Mouse (Mus musculus): ENCODE data around the gene Syt9. TPM values are rescaled to one million over a fixed set of nuclear protein-coding genes. Genes with fewer than 3 reads are reported as not detected.

Syt9 gene
- polyA plus RNA-seq, 1 experiment = 0.07 TPM

DNA sequence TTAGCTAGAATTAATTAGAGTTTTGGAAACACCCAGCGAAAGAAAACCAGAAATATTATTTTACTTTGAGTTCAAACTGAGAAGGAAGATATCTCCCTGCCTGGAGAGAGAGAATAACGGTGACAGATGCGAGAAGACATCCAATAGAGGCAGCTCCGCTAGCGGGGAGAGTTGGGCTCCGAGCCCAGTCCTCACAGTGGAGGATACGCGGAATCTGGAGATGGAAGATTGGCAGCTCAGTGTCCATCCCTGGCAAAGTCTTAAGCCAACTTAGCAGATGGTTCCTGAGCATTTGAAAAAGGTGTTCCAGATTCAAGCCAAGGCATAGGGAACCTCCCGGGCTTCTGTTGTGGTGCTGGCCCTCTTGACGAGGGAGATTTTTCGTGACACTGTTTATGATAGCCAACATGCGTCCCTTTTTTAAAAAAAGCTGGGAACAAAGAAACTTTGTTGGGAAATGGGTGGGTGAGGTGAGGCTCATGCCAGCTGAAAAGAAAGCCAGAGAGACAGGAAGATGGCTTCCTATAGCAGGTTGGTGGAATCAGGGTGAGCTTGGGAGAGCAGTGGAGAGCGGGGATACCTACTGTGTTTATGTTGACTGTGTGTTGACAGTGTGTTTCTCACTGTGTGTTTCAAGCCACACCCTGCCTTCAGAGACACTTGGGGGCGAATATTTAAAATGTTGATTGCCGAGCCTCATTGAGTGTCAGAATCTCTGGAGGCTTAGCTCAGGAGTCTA lies 29.7 kb downstream of the Syt9 start:
- WGBS = 91% methylated on average over 15 of the region's 15 CpGs
- no peak overlapping the region for H3K4me3 ChIP-seq (ENCODE audit: control insufficient read depth, insufficient read depth, low read length)

DNA sequence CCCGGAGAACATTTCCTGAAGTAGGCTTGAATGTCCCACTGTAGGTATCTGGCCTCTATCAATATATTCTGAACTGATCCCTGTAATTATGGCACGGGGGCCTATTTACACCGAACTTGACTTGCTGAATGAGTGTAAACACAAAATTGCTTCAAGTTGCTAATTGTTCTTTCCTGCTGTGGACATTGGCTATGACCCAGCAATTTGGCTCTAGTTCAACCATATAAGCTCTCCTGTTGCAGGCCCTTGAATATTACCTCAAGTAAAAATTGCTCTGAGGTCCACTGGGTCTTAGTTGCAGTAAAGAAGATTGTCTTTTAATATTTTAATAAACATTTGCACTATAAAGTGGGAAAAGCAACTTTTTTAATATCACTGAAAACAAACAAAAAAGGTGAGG lies 32.7 kb downstream of the Syt9 start:
- H3K27me3 ChIP-seq (ENCODE audit: control insufficient read depth, insufficient read depth, low read length) = no peaks in the 10 kb centered on the region
- no peaks in the 10 kb centered on the region for H3K4me1 ChIP-seq (replicated peaks; ENCODE audit: control insufficient read depth, insufficient read depth, low read length)
- TF ChIP-seq CTCF (IDR thresholded peaks at IDR 0.05; ENCODE audit: borderline replicate concordance, control insufficient read depth, extremely low read depth, insufficient read depth, low read length, poor library complexity) = no peak
- TF ChIP-seq POLR2A (IDR thresholded peaks at IDR 0.05; ENCODE audit: control insufficient read depth, extremely low read depth, insufficient read depth, low read length, poor library complexity) = no peak
- no peak overlapping the region for H3K27ac ChIP-seq (ENCODE audit: control insufficient read depth, insufficient read depth, low read length)
- H3K36me3 ChIP-seq (ENCODE audit: control insufficient read depth, insufficient read depth, low read length) = no peaks in the 10 kb centered on the region
- H3K4me3 ChIP-seq (ENCODE audit: control insufficient read depth, insufficient read depth, low read length) = no peak overlapping the region
- 95% methylated on average over 3 of the region's 3 CpGs for WGBS
- no peak for DNase-seq

More for the DNA sequence above, 29.7 kb downstream of the Syt9 start:
- Histone ChIP-seq H3K27me3 (ENCODE audit: control insufficient read depth, insufficient read depth, low read length) (no peaks in the 10 kb centered on the region), H3K27ac (ENCODE audit: control insufficient read depth, insufficient read depth, low read length) (no peak overlapping the region), H3K4me1 (replicated peaks; ENCODE audit: control insufficient read depth, insufficient read depth, low read length) (no peaks in the 10 kb centered on the region), H3K36me3 (ENCODE audit: control insufficient read depth, insufficient read depth, low read length) (no peaks in the 10 kb centered on the region)
- TF ChIP-seq POLR2A (IDR thresholded peaks at IDR 0.05; ENCODE audit: control insufficient read depth, extremely low read depth, insufficient read depth, low read length, poor library complexity) (no peak), CTCF (IDR thresholded peaks at IDR 0.05; ENCODE audit: borderline replicate concordance, control insufficient read depth, extremely low read depth, insufficient read depth, low read length, poor library complexity) (no peak)
- no peak for DNase-seq

DNA sequence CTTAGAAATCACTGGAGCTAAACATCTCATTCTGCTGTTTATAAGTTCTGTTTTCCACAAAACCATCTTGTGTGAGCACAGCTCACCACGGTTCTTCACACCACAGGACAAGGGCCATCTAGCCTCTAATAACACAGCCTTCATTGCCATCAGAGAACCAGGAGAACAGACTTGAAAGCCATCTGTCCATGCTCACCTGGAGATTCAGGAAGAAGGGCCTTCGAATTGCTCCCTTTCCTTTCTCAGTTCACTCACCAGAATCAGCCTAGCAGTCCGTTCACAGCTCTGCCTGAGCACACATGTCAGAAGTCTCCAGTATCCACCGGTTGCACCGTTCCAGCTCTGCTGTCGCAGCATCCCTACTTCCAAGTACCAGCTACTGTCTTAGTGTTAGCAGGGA lies 44.4 kb downstream of the Syt9 start:
- 92% methylated on average over 6 of the region's 6 CpGs for WGBS
- Histone ChIP-seq H3K36me3 (ENCODE audit: control insufficient read depth, insufficient read depth, low read length) (no peaks in the 10 kb centered on the region), H3K4me1 (replicated peaks; ENCODE audit: control insufficient read depth, insufficient read depth, low read length) (no peaks in the 10 kb centered on the region), H3K27ac (ENCODE audit: control insufficient read depth, insufficient read depth, low read length) (no peak overlapping the region), H3K4me3 (ENCODE audit: control insufficient read depth, insufficient read depth, low read length) (no peak overlapping the region), H3K27me3 (ENCODE audit: control insufficient read depth, insufficient read depth, low read length) (no peaks in the 10 kb centered on the region)
- DNase-seq = no peak
- TF ChIP-seq POLR2A (IDR thresholded peaks at IDR 0.05; ENCODE audit: control insufficient read depth, extremely low read depth, insufficient read depth, low read length, poor library complexity) (no peak), CTCF (IDR thresholded peaks at IDR 0.05; ENCODE audit: borderline replicate concordance, control insufficient read depth, extremely low read depth, insufficient read depth, low read length, poor library complexity) (no peak)

GRCm38 (mm10) chr7:107417043-107417850 lies 46.7 kb downstream of the Syt9 start:
- H3K36me3 ChIP-seq (ENCODE audit: control insufficient read depth, insufficient read depth, low read length) = no peaks in the 10 kb centered on the region
- no peak for DNase-seq
- WGBS = 69% methylated on average over 3 of the region's 3 CpGs
- no peaks in the 10 kb centered on the region for H3K4me1 ChIP-seq (replicated peaks; ENCODE audit: control insufficient read depth, insufficient read depth, low read length)
- TF ChIP-seq POLR2A (IDR thresholded peaks at IDR 0.05; ENCODE audit: control insufficient read depth, extremely low read depth, insufficient read depth, low read length, poor library complexity) (no peak), CTCF (IDR thresholded peaks at IDR 0.05; ENCODE audit: borderline replicate concordance, control insufficient read depth, extremely low read depth, insufficient read depth, low read length, poor library complexity) (no peak)
- no peaks in the 10 kb centered on the region for H3K27me3 ChIP-seq (ENCODE audit: control insufficient read depth, insufficient read depth, low read length)
- H3K27ac ChIP-seq (ENCODE audit: control insufficient read depth, insufficient read depth, low read length) = no peak overlapping the region
- no peak overlapping the region for H3K4me3 ChIP-seq (ENCODE audit: control insufficient read depth, insufficient read depth, low read length)

DNA sequence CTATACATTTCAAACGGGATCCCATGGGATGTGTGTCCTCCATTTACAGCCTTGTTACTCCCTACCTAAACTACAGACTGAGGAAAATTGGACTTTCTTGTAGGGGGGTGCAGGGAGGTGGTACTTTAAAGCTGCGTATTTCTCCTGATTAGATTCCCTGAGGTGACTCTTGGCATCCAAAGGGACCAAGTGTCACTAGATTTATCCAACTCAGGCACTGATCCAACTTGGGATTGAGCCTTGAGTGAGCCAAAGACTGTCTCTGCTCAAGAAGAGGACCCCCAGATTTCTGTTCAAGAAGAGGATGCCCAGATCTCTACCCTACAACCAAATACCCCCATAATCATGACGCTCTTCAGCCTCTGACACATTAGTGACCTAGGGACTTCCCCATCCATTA lies 66.9 kb downstream of the Syt9 start:
- Histone ChIP-seq H3K27ac (ENCODE audit: control insufficient read depth, insufficient read depth, low read length) (no peak overlapping the region), H3K4me1 (replicated peaks; ENCODE audit: control insufficient read depth, insufficient read depth, low read length) (no peaks in the 10 kb centered on the region), H3K27me3 (ENCODE audit: control insufficient read depth, insufficient read depth, low read length) (no peaks in the 10 kb centered on the region), H3K4me3 (ENCODE audit: control insufficient read depth, insufficient read depth, low read length) (no peak overlapping the region), H3K36me3 (ENCODE audit: control insufficient read depth, insufficient read depth, low read length) (no peaks in the 10 kb centered on the region)
- no peak for TF ChIP-seq POLR2A (IDR thresholded peaks at IDR 0.05; ENCODE audit: control insufficient read depth, extremely low read depth, insufficient read depth, low read length, poor library complexity)
- no peak for TF ChIP-seq CTCF (IDR thresholded peaks at IDR 0.05; ENCODE audit: borderline replicate concordance, control insufficient read depth, extremely low read depth, insufficient read depth, low read length, poor library complexity)
- no peak for DNase-seq
- 94% methylated on average over 3 of the region's 3 CpGs for WGBS

- Histone ChIP-seq H3K27ac (ENCODE audit: control insufficient read depth, insufficient read depth, low read length) (no peak overlapping the region), H3K36me3 (ENCODE audit: control insufficient read depth, insufficient read depth, low read length) (no peaks in the 10 kb centered on the region), H3K27me3 (ENCODE audit: control insufficient read depth, insufficient read depth, low read length) (no peaks in the 10 kb centered on the region), H3K4me3 (ENCODE audit: control insufficient read depth, insufficient read depth, low read length) (no peak overlapping the region), H3K4me1 (replicated peaks; ENCODE audit: control insufficient read depth, insufficient read depth, low read length) (no peaks in the 10 kb centered on the region)
- no peak for TF ChIP-seq POLR2A (IDR thresholded peaks at IDR 0.05; ENCODE audit: control insufficient read depth, extremely low read depth, insufficient read depth, low read length, poor library complexity)
- TF ChIP-seq CTCF (IDR thresholded peaks at IDR 0.05; ENCODE audit: borderline replicate concordance, control insufficient read depth, extremely low read depth, insufficient read depth, low read length, poor library complexity) = no peak
- no peak for DNase-seq
Observed at GRCm38 (mm10) chr7:107444579-107444978, 74.1 kb downstream of the Syt9 start.
